Mouse (Mus musculus) cerebellum, adult 2 months (tissue): ENCODE results near the gene Olfr1373.

Source experiments
- CTCF ChIP-seq: fragments of 200-500 bp; IDR thresholded peaks from 2 replicates; pipeline ENCODE4 v1.5.1; 2011; ENCODE audit warnings: low read depth, mild to moderate bottlenecking, control low read depth, low read length, moderate library complexity, borderline replicate concordance; ENCODE audit not compliant: insufficient read depth
- POLR2A ChIP-seq: fragments of 200-500 bp; IDR thresholded peaks from 2 replicates; pipeline ENCODE4 v1.6.1; 2011; ENCODE audit warnings: low read length, control low read depth, borderline replicate concordance; ENCODE audit not compliant: insufficient read depth

DNA sequence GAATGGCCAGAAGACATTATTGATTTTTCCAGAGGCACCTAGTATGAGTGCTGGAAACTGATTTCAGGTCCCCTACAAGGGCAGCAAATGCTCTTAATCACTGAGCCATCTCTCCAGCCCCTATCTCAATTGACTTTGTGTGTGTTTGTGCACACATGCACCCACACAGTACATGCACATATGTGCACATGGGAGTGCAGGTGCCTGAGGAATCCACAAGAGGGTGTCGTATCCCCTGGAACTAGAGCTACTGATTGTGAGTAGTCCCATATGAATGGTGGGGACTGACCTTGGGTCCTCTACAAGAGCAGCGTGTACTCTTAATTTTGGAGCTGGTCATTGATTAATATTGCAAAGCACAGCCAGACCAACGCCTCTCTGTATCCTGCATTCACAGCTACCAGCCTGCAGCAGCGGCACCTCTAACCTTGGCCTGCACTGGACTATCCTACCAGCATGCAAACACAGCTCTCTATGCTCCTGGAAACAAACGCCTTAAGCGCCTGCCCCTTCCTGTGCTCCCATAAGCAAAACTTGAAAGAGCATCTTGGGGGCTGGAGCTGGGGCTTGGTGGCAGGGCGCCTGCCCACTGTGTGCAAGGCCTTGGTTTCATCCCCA, 14.8 kb downstream of the Olfr1373 start:
- TF ChIP-seq CTCF (peak; percentile 11; the same call in 1 of the 2 replicates), POLR2A (no peak)
